Mouse (Mus musculus) left cerebral cortex, adult 11 months (tissue): ENCODE results near the gene Reep3.
"Not testable (repeated sequence)": the region's sequence is repeated elsewhere in the genome, so short reads cannot be mapped to it uniquely, and the experiment has no call there.

ENCODE experiments used
- DNase-seq: peaks from one replicate; pipeline ENCODE4 v3.0.0; 2022; ENCODE audit warnings: low spot score

The Reep3 gene

GRCm38 (mm10) chr10:67016615-67017278 is 80.0 kb downstream of the Reep3 start:
- DNase-seq = no peak

GRCm38 (mm10) chr10:67014746-67015145 is 82.0 kb downstream of the Reep3 start:
- DNase-seq = no peak

- DNase-seq = no peak
Measured at GRCm38 (mm10) chr10:67010521-67010920, 86.2 kb downstream of the Reep3 start.

GRCm38 (mm10) chr10:67004527-67005042 is 92.2 kb downstream of the Reep3 start:
- DNase-seq = no peak

GRCm38 (mm10) chr10:67003743-67004526 is 92.8 kb downstream of the Reep3 start:
- DNase-seq = no peak

- no peak for DNase-seq
Measured at GRCm38 (mm10) chr10:67003009-67003742, 93.6 kb downstream of the Reep3 start.

GRCm38 (mm10) chr10:67002207-67003008 is 94.3 kb downstream of the Reep3 start:
- no peak for DNase-seq

GRCm38 (mm10) chr10:67000958-67001615 is 95.7 kb downstream of the Reep3 start:
- not testable (repeated sequence) for DNase-seq

GRCm38 (mm10) chr10:67000136-67000535 is 96.6 kb downstream of the Reep3 start:
- DNase-seq = no peak

- DNase-seq = no peak
Measured at GRCm38 (mm10) chr10:66998770-66999169, 98.0 kb downstream of the Reep3 start.

GRCm38 (mm10) chr10:66995181-66995580 is 101.6 kb downstream of the Reep3 start:
- no peak for DNase-seq

- DNase-seq = no peak
Measured at GRCm38 (mm10) chr10:66994469-66994868, 102.3 kb downstream of the Reep3 start.

- no peak for DNase-seq
Measured at GRCm38 (mm10) chr10:66992591-66992990, 104.2 kb downstream of the Reep3 start.

GRCm38 (mm10) chr10:66990506-66990905 is 106.2 kb downstream of the Reep3 start:
- no peak for DNase-seq

- no peak for DNase-seq
Measured at GRCm38 (mm10) chr10:66983043-66983442, 113.7 kb downstream of the Reep3 start.

GRCm38 (mm10) chr10:66978215-66978614 is 118.5 kb downstream of the Reep3 start:
- no peak for DNase-seq

GRCm38 (mm10) chr10:66977093-66977492 is 119.7 kb downstream of the Reep3 start:
- no peak for DNase-seq

- DNase-seq = no peak
Measured at GRCm38 (mm10) chr10:66975451-66975850, 121.3 kb downstream of the Reep3 start.

- no peak for DNase-seq
Measured at GRCm38 (mm10) chr10:66974417-66974816, 122.3 kb downstream of the Reep3 start.

- no peak for DNase-seq
Measured at GRCm38 (mm10) chr10:66973866-66974265, 122.9 kb downstream of the Reep3 start.

GRCm38 (mm10) chr10:66973274-66973673 is 123.5 kb downstream of the Reep3 start:
- DNase-seq = no peak
